Mouse (Mus musculus): ENCODE data around the gene Cdc20. TPM values are rescaled to one million over a fixed set of nuclear protein-coding genes. Genes with fewer than 3 reads are reported as not detected.

Gene Cdc20
- polyA plus RNA-seq, 1 experiment from 2014 or later, result 47.3 TPM

DNA sequence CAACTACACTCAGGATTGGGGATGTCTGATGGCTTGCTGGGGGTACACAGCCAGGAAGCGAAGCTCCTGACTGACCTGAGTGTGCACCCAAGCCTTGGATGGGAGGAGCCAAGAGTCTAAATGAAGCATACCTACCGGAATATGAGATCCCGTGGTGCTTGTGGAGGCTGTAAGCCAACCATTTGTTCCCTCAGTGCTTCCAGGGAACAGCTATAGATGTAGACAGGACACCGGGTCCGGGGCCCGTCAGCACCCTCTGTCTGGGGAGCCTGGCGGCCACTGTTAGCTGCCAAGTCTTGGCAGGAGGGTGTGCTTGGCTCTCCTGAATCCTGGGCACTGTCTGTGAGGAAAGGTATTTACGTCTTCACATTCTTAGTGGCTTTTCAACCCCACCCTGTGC lies 49.8 kb downstream of the Cdc20 start:
- DNase-seq, result no peak
- no peak overlapping the region for H3K4me2 ChIP-seq (ENCODE audit: low read length)
- no peaks in the 10 kb centered on the region for H3K9me3 ChIP-seq (ENCODE audit: control insufficient read depth, low read length)
- no peaks in the 10 kb centered on the region for H3K4me1 ChIP-seq (ENCODE audit: control insufficient read depth, insufficient read depth, low read length)
- H3K27ac ChIP-seq (replicated peaks; ENCODE audit: low read depth, low read length), result no peak overlapping the region
- H3K36me3 ChIP-seq (ENCODE audit: control insufficient read depth, insufficient read depth, low read length), result peaks cover 100% of the 10 kb centered on the region
- H3K4me3 ChIP-seq (replicated peaks; ENCODE audit: low read depth, low read length), result no peak overlapping the region
- ATAC-seq (ENCODE audit: low FRiP score, low TSS enrichment), result no peak
- H3K27me3 ChIP-seq (ENCODE audit: control insufficient read depth, insufficient read depth, low read length), result no peaks in the 10 kb centered on the region
- 95% methylated on average over 8 of the region's 8 CpGs for WGBS
- H3K9ac ChIP-seq (replicated peaks; ENCODE audit: low read length), result no peak overlapping the region

DNA sequence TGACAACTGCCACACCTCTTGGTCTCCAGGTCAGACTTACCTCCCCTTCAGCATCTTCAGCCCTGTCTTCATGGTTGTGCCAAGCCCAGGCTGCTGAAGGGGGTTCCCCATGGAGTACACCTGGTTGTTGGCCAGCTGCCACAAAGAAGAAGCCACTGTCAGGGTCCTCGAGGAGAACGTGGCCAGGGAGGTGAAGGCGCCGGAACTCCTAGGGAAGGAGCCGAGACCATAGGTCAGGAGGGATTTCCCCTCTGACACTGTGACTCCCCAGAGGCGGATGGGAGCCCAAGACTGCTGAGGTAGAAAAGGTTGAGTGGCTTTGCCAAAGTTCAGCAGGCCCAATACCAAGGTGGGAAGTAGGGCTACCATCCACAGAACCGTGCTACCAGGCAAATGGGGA lies 53.9 kb downstream of the Cdc20 start:
- Histone ChIP-seq H3K4me2 (ENCODE audit: low read length) (no peak overlapping the region), H3K27ac (replicated peaks; ENCODE audit: low read depth, low read length) (no peak overlapping the region), H3K36me3 (ENCODE audit: control insufficient read depth, insufficient read depth, low read length) (peaks cover 97% of the 10 kb centered on the region), H3K9me3 (ENCODE audit: control insufficient read depth, low read length) (no peaks in the 10 kb centered on the region), H3K4me1 (ENCODE audit: control insufficient read depth, insufficient read depth, low read length) (no peaks in the 10 kb centered on the region), H3K9ac (replicated peaks; ENCODE audit: low read length) (no peak overlapping the region), H3K4me3 (replicated peaks; ENCODE audit: low read depth, low read length) (no peak overlapping the region), H3K27me3 (ENCODE audit: control insufficient read depth, insufficient read depth, low read length) (no peaks in the 10 kb centered on the region)
- DNase-seq (no peak), ATAC-seq (ENCODE audit: low FRiP score, low TSS enrichment) (no peak)
- 90% methylated on average over 7 of the region's 7 CpGs for WGBS

Other genes starting within 250 kb of the Cdc20 start
- gene Ptprf, start 145.9 kb downstream of the Cdc20 start, polyA plus RNA-seq (2014; fragmentation: Nextera tagmentation; extraction: Ambion mirVana), result 69.5 and 73.4 TPM in 2 replicates
- 13.2 and 14.7 TPM in 2 replicates for gene Szt2, start 28.1 kb downstream of the Cdc20 start, polyA plus RNA-seq (2014; fragmentation: Nextera tagmentation; extraction: Ambion mirVana)
- gene Med8, start 28.0 kb downstream of the Cdc20 start, polyA plus RNA-seq (2014; fragmentation: Nextera tagmentation; extraction: Ambion mirVana), result 89.6 and 109 TPM in 2 replicates
- 14.0 and 25.0 TPM in 2 replicates for gene Elovl1, start 9.3 kb downstream of the Cdc20 start, polyA plus RNA-seq (2014; fragmentation: Nextera tagmentation; extraction: Ambion mirVana)
- 0.13 TPM in 1 of 2 replicates, not detected in the other for gene Mpl, start 20.2 kb upstream of the Cdc20 start, polyA plus RNA-seq (2014; fragmentation: Nextera tagmentation; extraction: Ambion mirVana)
- 8.1 and 12.0 TPM in 2 replicates for gene Tie1, start 52.7 kb upstream of the Cdc20 start, polyA plus RNA-seq (2014; fragmentation: Nextera tagmentation; extraction: Ambion mirVana)
- gene 2610528J11Rik, start 89.6 kb upstream of the Cdc20 start, polyA plus RNA-seq (2014; fragmentation: Nextera tagmentation; extraction: Ambion mirVana), result not detected in 2 replicates
- not detected in 2 replicates for gene Tmem125, start 106.7 kb upstream of the Cdc20 start, polyA plus RNA-seq (2014; fragmentation: Nextera tagmentation; extraction: Ambion mirVana)
- gene Cfap57, start 183.4 kb upstream of the Cdc20 start, polyA plus RNA-seq (2014; fragmentation: Nextera tagmentation; extraction: Ambion mirVana), result 1.3 and 1.8 TPM in 2 replicates
- gene Ebna1bp2, start 183.4 kb upstream of the Cdc20 start, polyA plus RNA-seq (2014; fragmentation: Nextera tagmentation; extraction: Ambion mirVana), result 106 and 117 TPM in 2 replicates
- gene Olfr62, start 221.6 kb upstream of the Cdc20 start, polyA plus RNA-seq (2014; fragmentation: Nextera tagmentation; extraction: Ambion mirVana), result not detected in 2 replicates